Mouse (Mus musculus) liver, embryonic 15.5 days (tissue): ENCODE data around the gene Tmem45b. TPM values are rescaled to one million over a fixed set of nuclear protein-coding genes. Genes with fewer than 3 reads are reported as not detected.

Source experiments
- ATAC-seq: fragments of 200-750 bp; cut with Nextera tagmentation; 2 replicates; pipeline ENCODE4 v1.8.0; 2017; ENCODE audit warnings: moderate number of reproducible peaks, mild to moderate bottlenecking, moderate library complexity; ENCODE audit not compliant: insufficient read depth
- H3K27ac ChIP-seq: fragments of 300-500 bp; sonication (generic); replicated peaks from 2 replicates; pipeline ENCODE4 v1.5.1; 2015; ENCODE audit warnings: mild to moderate bottlenecking, inconsistent platforms
- H3K27me3 ChIP-seq: fragments of 300-500 bp; sonication (generic); 2 replicates; pipeline ENCODE4 v1.6.1; 2015; ENCODE audit warnings: mild to moderate bottlenecking, inconsistent platforms
- H3K36me3 ChIP-seq: fragments of 300-500 bp; sonication (generic); replicated peaks from 2 replicates; pipeline ENCODE4 v1.6.1; 2015; ENCODE audit warnings: moderate library complexity, mild to moderate bottlenecking, inconsistent platforms
- H3K4me1 ChIP-seq: fragments of 300-500 bp; sonication (generic); replicated peaks from 2 replicates; pipeline ENCODE4 v1.6.1; 2015; ENCODE audit warnings: inconsistent platforms
- H3K4me2 ChIP-seq: fragments of 300-500 bp; sonication (generic); 2 replicates; pipeline ENCODE4 v1.6.1; 2015; ENCODE audit warnings: moderate library complexity, mild to moderate bottlenecking, inconsistent platforms
- H3K4me3 ChIP-seq: fragments of 300-500 bp; sonication (generic); replicated peaks from 2 replicates; pipeline ENCODE4 v1.5.1; 2015; ENCODE audit warnings: mild to moderate bottlenecking, inconsistent platforms
- H3K9ac ChIP-seq: fragments of 300-500 bp; sonication (generic); 2 replicates; pipeline ENCODE4 v1.6.1; 2015; ENCODE audit warnings: moderate library complexity, mild to moderate bottlenecking, inconsistent platforms
- H3K9me3 ChIP-seq: fragments of 300-500 bp; sonication (generic); replicated peaks from 2 replicates; pipeline ENCODE4 v1.6.1; 2016; ENCODE audit warnings: inconsistent platforms
- WGBS: fragments of 180-500 bp; shearing (Covaris S2); methylation state at CpG from one replicate; pipeline ENCODE4 v1.1.7; 2015; ENCODE audit warnings: mixed read lengths; ENCODE audit not compliant: insufficient replicate concordance; 5-methylcytosine and 5-hydroxymethylcytosine counted together
- polyA plus RNA-seq: library from polyadenylated mRNA; unstranded; fragments of >200 nt; fragmentation: Nextera tagmentation; extraction: Ambion mirVana; gene quantifications from 2 replicates; pipeline ENCODE4 v1.2.1, GENCODE M21; 2015

The Tmem45b gene
- polyA plus RNA-seq, 1 experiment from 2014 or later, result 0.10 TPM

- no peaks in the 10 kb centered on the region for H3K36me3 ChIP-seq
- ATAC-seq, result no peak
- no peak overlapping the region for H3K27ac ChIP-seq
- no peak overlapping the region for H3K4me2 ChIP-seq
- H3K4me1 ChIP-seq, result no peaks in the 10 kb centered on the region
- no peak overlapping the region for H3K9ac ChIP-seq
- no peak overlapping the region for H3K4me3 ChIP-seq
- 48% methylated on average over 5 of the region's 5 CpGs for WGBS
- H3K27me3 ChIP-seq, result no peaks in the 10 kb centered on the region
- H3K9me3 ChIP-seq, result no peaks in the 10 kb centered on the region
These were observed 25.4 kb downstream of the Tmem45b start for GRCm38 (mm10) chr9:31438834-31439233.

- ATAC-seq, result no peak
- Histone ChIP-seq H3K9me3 (no peaks in the 10 kb centered on the region), H3K27ac (no peak overlapping the region), H3K27me3 (no peaks in the 10 kb centered on the region), H3K4me2 (no peak overlapping the region), H3K9ac (no peak overlapping the region), H3K36me3 (no peaks in the 10 kb centered on the region), H3K4me1 (no peaks in the 10 kb centered on the region), H3K4me3 (no peak overlapping the region)
- 65% methylated on average over 7 of the region's 7 CpGs for WGBS
These were observed 26.4 kb downstream of the Tmem45b start for GRCm38 (mm10) chr9:31437861-31438260.

- no peak overlapping the region for H3K27ac ChIP-seq
- no peaks in the 10 kb centered on the region for H3K4me1 ChIP-seq
- H3K9me3 ChIP-seq, result no peaks in the 10 kb centered on the region
- H3K4me3 ChIP-seq, result no peak overlapping the region
- H3K4me2 ChIP-seq, result no peak overlapping the region
- H3K36me3 ChIP-seq, result no peaks in the 10 kb centered on the region
- WGBS, result 62% methylated on average over 8 of the region's 8 CpGs
- ATAC-seq, result no peak
- H3K27me3 ChIP-seq, result no peaks in the 10 kb centered on the region
- H3K9ac ChIP-seq, result no peak overlapping the region
These were observed 28.8 kb downstream of the Tmem45b start for GRCm38 (mm10) chr9:31435415-31435814.

- Histone ChIP-seq H3K27ac (no peak overlapping the region), H3K36me3 (no peaks in the 10 kb centered on the region), H3K4me2 (no peak overlapping the region), H3K4me3 (no peak overlapping the region), H3K9me3 (no peaks in the 10 kb centered on the region), H3K9ac (no peak overlapping the region), H3K27me3 (no peaks in the 10 kb centered on the region), H3K4me1 (no peaks in the 10 kb centered on the region)
- 51% methylated on average over 3 of the region's 3 CpGs for WGBS
- no peak for ATAC-seq
These were observed 30.8 kb downstream of the Tmem45b start for GRCm38 (mm10) chr9:31433431-31433830.

GRCm38 (mm10) chr9:31432336-31432975 is 31.8 kb downstream of the Tmem45b start:
- no peak overlapping the region for H3K4me2 ChIP-seq
- no peaks in the 10 kb centered on the region for H3K27me3 ChIP-seq
- no peak overlapping the region for H3K27ac ChIP-seq
- no peaks in the 10 kb centered on the region for H3K9me3 ChIP-seq
- WGBS, result 68% methylated on average over 7 of the region's 7 CpGs
- no peak overlapping the region for H3K9ac ChIP-seq
- no peak for ATAC-seq
- no peak overlapping the region for H3K4me3 ChIP-seq
- no peaks in the 10 kb centered on the region for H3K36me3 ChIP-seq
- H3K4me1 ChIP-seq, result no peaks in the 10 kb centered on the region

- Histone ChIP-seq H3K4me2 (no peak overlapping the region), H3K27me3 (no peaks in the 10 kb centered on the region), H3K9ac (no peak overlapping the region), H3K4me3 (no peak overlapping the region), H3K4me1 (no peaks in the 10 kb centered on the region), H3K27ac (no peak overlapping the region), H3K36me3 (no peaks in the 10 kb centered on the region), H3K9me3 (no peaks in the 10 kb centered on the region)
- no peak for ATAC-seq
- 74% methylated on average over 5 of the region's 5 CpGs for WGBS
These were observed 32.5 kb downstream of the Tmem45b start for GRCm38 (mm10) chr9:31431751-31432150.

- H3K27me3 ChIP-seq, result no peaks in the 10 kb centered on the region
These were observed 34.3 kb downstream of the Tmem45b start for GRCm38 (mm10) chr9:31430011-31430410.

GRCm38 (mm10) chr9:31428971-31429370 is 35.3 kb downstream of the Tmem45b start:
- Histone ChIP-seq H3K9me3 (no peaks in the 10 kb centered on the region), H3K4me2 (no peak overlapping the region), H3K27ac (no peak overlapping the region), H3K9ac (no peak overlapping the region), H3K36me3 (no peaks in the 10 kb centered on the region), H3K4me3 (no peak overlapping the region), H3K4me1 (no peaks in the 10 kb centered on the region), H3K27me3 (no peaks in the 10 kb centered on the region)
- no peak for ATAC-seq
- 67% methylated on average over 7 of the region's 7 CpGs for WGBS

More at GRCm38 (mm10) chr9:31430011-31430410, 34.3 kb downstream of the Tmem45b start:
- WGBS, result 52% methylated on average over 9 of the region's 9 CpGs
- no peak overlapping the region for H3K9ac ChIP-seq
- no peak for ATAC-seq
- no peaks in the 10 kb centered on the region for H3K9me3 ChIP-seq
- no peak overlapping the region for H3K27ac ChIP-seq
- no peak overlapping the region for H3K4me3 ChIP-seq
- H3K4me1 ChIP-seq, result no peaks in the 10 kb centered on the region
- H3K4me2 ChIP-seq, result no peak overlapping the region
- no peaks in the 10 kb centered on the region for H3K36me3 ChIP-seq

- Histone ChIP-seq H3K9me3 (no peaks in the 10 kb centered on the region), H3K4me2 (peak overlapping the region; percentile 29), H3K27me3 (no peaks in the 10 kb centered on the region), H3K36me3 (peaks cover 37% of the 10 kb centered on the region), H3K27ac (peak overlapping the region; percentile 60; the same call in 1 of the 2 replicates), H3K4me3 (no peak overlapping the region), H3K9ac (no peak overlapping the region), H3K4me1 (peaks cover 15% of the 10 kb centered on the region)
- ATAC-seq, result peak; percentile 92
- 38% methylated on average over 5 of the region's 5 CpGs for WGBS
These were observed 42.1 kb downstream of the Tmem45b start for GRCm38 (mm10) chr9:31422143-31422542.

GRCm38 (mm10) chr9:31418821-31419220 is 45.4 kb downstream of the Tmem45b start:
- Histone ChIP-seq H3K27me3 (no peaks in the 10 kb centered on the region), H3K9me3 (no peaks in the 10 kb centered on the region), H3K4me2 (no peak overlapping the region), H3K9ac (no peak overlapping the region), H3K36me3 (peaks cover 65% of the 10 kb centered on the region), H3K4me3 (no peak overlapping the region), H3K27ac (no peak overlapping the region), H3K4me1 (peaks cover 15% of the 10 kb centered on the region)
- 52% methylated on average over 1 of the region's 1 CpGs for WGBS
- no peak for ATAC-seq

- no peaks in the 10 kb centered on the region for H3K9me3 ChIP-seq
- no peak for ATAC-seq
- no peaks in the 10 kb centered on the region for H3K27me3 ChIP-seq
- no peak overlapping the region for H3K9ac ChIP-seq
- no peak overlapping the region for H3K4me3 ChIP-seq
- H3K36me3 ChIP-seq, result peaks cover 85% of the 10 kb centered on the region
- 62% methylated on average over 4 of the region's 4 CpGs for WGBS
- no peak overlapping the region for H3K27ac ChIP-seq
- H3K4me1 ChIP-seq, result no peaks in the 10 kb centered on the region
- no peak overlapping the region for H3K4me2 ChIP-seq
These were observed 52.1 kb downstream of the Tmem45b start for GRCm38 (mm10) chr9:31412165-31412564.

GRCm38 (mm10) chr9:31405217-31405616 is 59.0 kb downstream of the Tmem45b start:
- H3K27me3 ChIP-seq, result no peaks in the 10 kb centered on the region
- H3K4me3 ChIP-seq, result no peak overlapping the region
- no peaks in the 10 kb centered on the region for H3K4me1 ChIP-seq
- no peaks in the 10 kb centered on the region for H3K9me3 ChIP-seq
- no peak overlapping the region for H3K9ac ChIP-seq
- H3K36me3 ChIP-seq, result peaks cover 86% of the 10 kb centered on the region
- ATAC-seq, result no peak
- no peak overlapping the region for H3K4me2 ChIP-seq
- no peak overlapping the region for H3K27ac ChIP-seq
- 57% methylated on average over 6 of the region's 6 CpGs for WGBS
